Mouse (Mus musculus) forebrain, embryonic 14.5 days (tissue): ENCODE data around the gene Oprd1. TPM values are rescaled to one million over a fixed set of nuclear protein-coding genes. Genes with fewer than 3 reads are reported as not detected.

Experiments
- ATAC-seq: fragments of 200-750 bp; cut with Nextera tagmentation; 2 replicates; pipeline ENCODE4 v1.8.0; 2017; ENCODE audit warnings: mild to moderate bottlenecking, moderate library complexity
- DNase-seq: peaks from one replicate; pipeline ENCODE4 v3.0.0-alpha.2; 2015; ENCODE audit warnings: low spot score
- H3K27ac ChIP-seq: fragments of 300-500 bp; sonication (generic); 2 replicates; pipeline ENCODE4 v1.5.1; 2014; ENCODE audit warnings: low read depth, mild to moderate bottlenecking, control low read depth, low read length, moderate library complexity
- H3K27me3 ChIP-seq: fragments of 300-500 bp; sonication (generic); replicated peaks from 2 replicates; pipeline ENCODE4 v1.6.1; 2014; ENCODE audit warnings: low read length, control low read depth, mixed read lengths; ENCODE audit not compliant: control insufficient read depth, insufficient read depth
- H3K36me3 ChIP-seq: fragments of 300-500 bp; sonication (generic); 2 replicates; pipeline ENCODE4 v1.6.1; 2014; ENCODE audit warnings: low read length, control low read depth; ENCODE audit not compliant: control insufficient read depth, insufficient read depth
- H3K4me1 ChIP-seq: fragments of 300-500 bp; sonication (generic); 2 replicates; pipeline ENCODE4 v1.6.1; 2014; ENCODE audit warnings: antibody characterized with exemption, low read length, control low read depth; ENCODE audit not compliant: control insufficient read depth, insufficient read depth
- H3K4me2 ChIP-seq: fragments of 300-500 bp; sonication (generic); 2 replicates; pipeline ENCODE4 v1.6.1; 2014; ENCODE audit warnings: mild to moderate bottlenecking, control low read depth, low read length
- H3K4me3 ChIP-seq: fragments of 300-500 bp; sonication (generic); 2 replicates; pipeline ENCODE4 v1.5.1; 2014; ENCODE audit warnings: low read depth, low read length, control low read depth
- H3K9ac ChIP-seq: fragments of 300-500 bp; sonication (generic); 2 replicates; pipeline ENCODE4 v1.6.1; 2014; ENCODE audit warnings: mild to moderate bottlenecking, low read length, control low read depth, moderate library complexity
- H3K9me3 ChIP-seq: fragments of 300-500 bp; sonication (generic); replicated peaks from 2 replicates; pipeline ENCODE4 v1.6.1; 2016; ENCODE audit warnings: low read length, control low read depth, mixed read lengths; ENCODE audit not compliant: control insufficient read depth
- WGBS: fragments of 180-500 bp; shearing (Covaris S2); extraction: QIAGEN DNeasy Blood & Tissue Kit; methylation state at CpG from one replicate; pipeline ENCODE4 v1.1.7; 2014; 5-methylcytosine and 5-hydroxymethylcytosine counted together
- polyA plus RNA-seq: library from polyadenylated mRNA; unstranded; fragments of >200 nt; fragmentation: Nextera tagmentation; extraction: Ambion mirVana; gene quantifications from 2 replicates; pipeline ENCODE4 v1.2.1, GENCODE M21; 2014

Oprd1 gene
- polyA plus RNA-seq, 1 experiment from 2014 or later, result 0.05 TPM

DNA sequence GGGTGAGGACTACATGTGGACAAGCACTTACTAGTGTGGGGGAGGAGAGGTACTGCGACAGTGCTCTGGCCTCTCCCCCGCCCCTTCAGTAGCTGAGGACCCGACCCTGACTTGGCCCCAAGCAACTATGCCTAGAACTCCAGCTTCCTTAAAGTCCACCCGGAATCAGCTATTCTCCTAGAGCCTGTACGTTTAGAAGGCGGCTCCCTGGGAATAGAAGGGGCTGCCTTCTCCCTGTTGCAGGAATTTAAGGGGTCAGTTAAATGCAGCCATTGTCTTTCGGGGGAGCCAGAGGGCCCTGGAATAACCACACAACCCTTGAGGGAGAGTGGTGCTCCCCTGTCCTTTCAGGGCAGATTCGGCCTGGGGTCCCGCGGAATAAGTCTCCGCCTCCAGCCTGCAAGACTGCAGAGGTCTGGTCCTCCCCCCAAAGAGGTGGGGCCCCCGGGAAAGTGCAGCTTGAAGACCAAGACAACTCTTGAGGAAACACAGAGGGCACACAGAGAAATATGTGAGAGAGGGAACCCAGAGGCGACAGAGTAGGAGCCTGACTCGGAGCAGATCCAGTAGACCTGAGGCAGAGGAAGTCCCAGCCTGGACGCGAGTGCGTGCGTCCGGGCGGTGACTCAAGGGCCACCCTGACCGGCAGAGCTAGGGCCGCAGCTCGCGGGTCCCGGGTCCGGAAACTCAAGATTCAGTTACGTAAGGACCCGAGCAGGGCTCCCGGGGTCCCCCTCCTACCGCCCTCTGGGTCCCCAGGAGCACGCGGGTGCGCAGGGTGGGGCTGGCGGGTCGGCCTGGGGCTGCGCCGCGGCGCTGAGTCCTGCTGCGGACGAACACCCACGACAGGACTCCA lies 70.0 kb downstream of the Oprd1 start, which contains the start of gene Gm10300:
TSS of gene Gm10300 (plus strand) at position 621 of the 856 bp plus-strand sequence.
- H3K4me2 ChIP-seq, result peak within 1 kb of the TSS; percentile 100
- under 1% methylated on average over 34 of the region's 42 CpGs for WGBS
- H3K27me3 ChIP-seq, result peaks cover 36% of the 10 kb centered on the region
- H3K27ac ChIP-seq, result no peak within 1 kb of the TSS
- no peaks in the 10 kb centered on the region for H3K36me3 ChIP-seq
- H3K9me3 ChIP-seq, result no peaks in the 10 kb centered on the region
- peak; percentile 32; the same call in 1 of the 2 replicates for ATAC-seq
- DNase-seq, result no peak
- H3K4me1 ChIP-seq, result 0 out of 2 replicates have a peak, but pooled peaks cover 4% of the 10 kb centered on the region
- peak within 1 kb of the TSS; percentile 56 for H3K4me3 ChIP-seq
- H3K9ac ChIP-seq, result peak within 1 kb of the TSS; percentile 66

DNA sequence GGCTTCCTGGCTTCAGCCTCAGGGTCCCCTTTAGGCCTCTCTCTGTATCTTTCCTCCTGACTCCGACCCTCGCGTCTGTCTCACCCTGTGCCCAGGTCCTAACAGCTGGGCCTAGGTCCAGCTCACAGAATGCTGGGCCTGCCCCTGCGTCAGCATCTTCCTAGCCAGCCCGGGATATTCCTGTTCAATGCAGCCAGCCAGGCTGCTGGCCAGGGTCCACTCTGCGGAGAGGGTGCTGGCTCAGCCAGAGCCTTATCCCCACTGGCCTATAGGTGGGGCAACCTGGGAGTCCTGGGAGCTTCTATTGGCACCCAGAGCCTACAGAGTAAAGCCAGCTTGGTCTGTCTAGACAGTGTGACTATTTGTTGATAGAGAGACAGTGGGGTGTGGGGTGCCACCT lies 71.3 kb downstream of the Oprd1 start:
- H3K9me3 ChIP-seq, result no peaks in the 10 kb centered on the region
- no peak overlapping the region for H3K4me3 ChIP-seq
- WGBS, result 69% methylated on average over 6 of the region's 6 CpGs
- H3K27ac ChIP-seq, result no peak overlapping the region
- no peaks in the 10 kb centered on the region for H3K36me3 ChIP-seq
- no peak overlapping the region for H3K4me2 ChIP-seq
- ATAC-seq (no peak), DNase-seq (no peak)
- H3K4me1 ChIP-seq, result 0 out of 2 replicates have a peak, but pooled peaks cover 4% of the 10 kb centered on the region
- H3K9ac ChIP-seq, result no peak overlapping the region
- H3K27me3 ChIP-seq, result peaks cover 28% of the 10 kb centered on the region

DNA sequence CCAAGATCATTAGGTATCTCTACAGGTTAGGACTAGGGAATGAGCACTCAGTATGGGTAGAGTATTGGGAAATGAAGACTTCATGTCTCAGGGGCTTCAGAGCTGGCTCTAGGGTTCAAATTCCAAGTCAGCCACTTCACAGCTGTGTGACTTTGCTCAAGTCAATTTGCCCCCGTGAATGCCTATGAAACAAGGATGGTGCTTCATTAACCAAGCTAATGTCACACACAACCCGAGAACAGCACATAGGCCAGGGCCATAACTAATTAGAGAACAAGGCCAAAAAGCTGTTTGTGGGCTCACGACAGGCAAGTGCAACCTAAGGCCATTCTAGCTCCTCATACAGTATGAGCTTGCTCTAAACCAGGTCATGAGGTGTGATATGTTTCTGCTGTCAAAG lies 72.1 kb downstream of the Oprd1 start:
- no peaks in the 10 kb centered on the region for H3K9me3 ChIP-seq
- WGBS, result 75% methylated on average over 3 of the region's 3 CpGs
- H3K27me3 ChIP-seq, result peaks cover 22% of the 10 kb centered on the region
- H3K9ac ChIP-seq, result no peak overlapping the region
- no peak overlapping the region for H3K4me3 ChIP-seq
- ATAC-seq (no peak), DNase-seq (no peak)
- no peak overlapping the region for H3K27ac ChIP-seq
- H3K4me2 ChIP-seq, result no peak overlapping the region
- H3K36me3 ChIP-seq, result no peaks in the 10 kb centered on the region
- 0 out of 2 replicates have a peak, but pooled peaks cover 4% of the 10 kb centered on the region for H3K4me1 ChIP-seq

GRCm38 (mm10) chr4:132071674-132072073 lies 72.6 kb downstream of the Oprd1 start:
- Histone ChIP-seq H3K27ac (no peak overlapping the region), H3K4me2 (no peak overlapping the region), H3K27me3 (peaks cover 19% of the 10 kb centered on the region), H3K4me1 (0 out of 2 replicates have a peak, but pooled peaks cover 4% of the 10 kb centered on the region), H3K36me3 (no peaks in the 10 kb centered on the region), H3K4me3 (no peak overlapping the region), H3K9ac (no peak overlapping the region), H3K9me3 (no peaks in the 10 kb centered on the region)
- DNase-seq (no peak), ATAC-seq (no peak)
- WGBS, result 100% methylated on average over 2 of the region's 2 CpGs

DNA sequence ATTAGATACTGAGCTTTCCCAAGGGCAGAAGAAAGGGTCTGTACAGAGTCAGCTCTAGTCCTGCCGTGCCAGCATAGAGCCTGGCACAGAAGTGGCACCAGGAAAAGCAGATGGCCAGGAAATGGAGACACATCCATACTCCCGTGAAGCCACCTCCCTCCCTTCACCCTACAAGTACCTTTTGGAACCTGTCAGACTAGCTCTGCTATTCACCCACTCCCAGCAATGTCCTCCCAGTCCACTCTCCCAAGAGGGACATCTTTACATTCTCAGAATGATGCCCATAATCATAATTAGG lies 76.4 kb downstream of the Oprd1 start:
- no peak for ATAC-seq
- H3K27me3 ChIP-seq, result peaks cover under 1% of the 10 kb centered on the region
- WGBS, result 65% methylated on average over 2 of the region's 2 CpGs
- no peak for DNase-seq
- H3K27ac ChIP-seq, result no peak overlapping the region
- H3K9ac ChIP-seq, result no peak overlapping the region
- no peaks in the 10 kb centered on the region for H3K4me1 ChIP-seq
- no peak overlapping the region for H3K4me2 ChIP-seq
- no peaks in the 10 kb centered on the region for H3K36me3 ChIP-seq
- no peak overlapping the region for H3K4me3 ChIP-seq
- H3K9me3 ChIP-seq, result no peaks in the 10 kb centered on the region

- H3K4me3 ChIP-seq, result no peak overlapping the region
- no peaks in the 10 kb centered on the region for H3K9me3 ChIP-seq
- H3K27me3 ChIP-seq, result no peaks in the 10 kb centered on the region; the same call in 1 of the 2 replicates
- no peak for DNase-seq
- H3K27ac ChIP-seq, result no peak overlapping the region
- no peaks in the 10 kb centered on the region for H3K36me3 ChIP-seq
- no peak overlapping the region for H3K9ac ChIP-seq
- H3K4me2 ChIP-seq, result no peak overlapping the region
- ATAC-seq, result no peak
- WGBS, result 87% methylated on average over 14 of the region's 14 CpGs
- H3K4me1 ChIP-seq, result no peaks in the 10 kb centered on the region
Observed at GRCm38 (mm10) chr4:132067112-132067937, 77.0 kb downstream of the Oprd1 start.

DNA sequence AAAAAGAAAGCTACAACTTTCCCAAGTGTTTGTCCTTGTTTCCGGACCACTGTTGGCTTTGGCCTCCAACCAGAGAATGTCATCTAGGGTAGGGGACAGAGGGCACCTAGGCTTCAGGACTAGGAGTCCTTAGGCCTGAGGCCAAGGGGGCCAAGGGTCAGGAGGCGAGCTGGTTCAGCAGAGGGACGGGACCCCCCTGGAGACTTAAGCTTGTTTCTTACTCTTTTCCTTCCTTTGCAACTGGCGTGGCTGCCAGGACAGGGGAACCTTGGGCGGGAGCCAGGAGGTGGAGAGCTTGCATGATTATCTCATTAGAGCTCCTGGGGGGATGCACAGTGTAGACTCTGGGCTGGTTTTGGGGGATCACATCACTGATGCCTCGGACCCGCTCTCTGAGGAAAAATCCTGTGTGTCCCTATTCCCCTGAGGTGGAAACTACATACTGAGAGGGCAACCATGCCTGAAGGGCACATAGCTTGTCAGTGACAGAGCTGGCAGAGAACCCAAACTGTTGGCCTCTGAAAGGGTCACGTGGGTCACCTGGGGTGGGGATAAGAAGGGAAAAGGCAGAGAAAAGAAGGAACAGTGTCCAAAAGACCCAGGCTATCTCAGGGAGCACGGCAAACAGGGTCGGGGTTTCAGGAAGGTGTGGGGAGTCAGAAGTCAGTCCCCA lies 78.0 kb downstream of the Oprd1 start:
- no peak overlapping the region for H3K4me3 ChIP-seq
- no peak overlapping the region for H3K9ac ChIP-seq
- no peaks in the 10 kb centered on the region for H3K36me3 ChIP-seq
- H3K27me3 ChIP-seq, result no peaks in the 10 kb centered on the region; the same call in 1 of the 2 replicates
- DNase-seq (peak; percentile 43), ATAC-seq (no peak)
- no peak overlapping the region for H3K4me2 ChIP-seq
- 48% methylated on average over 10 of the region's 10 CpGs for WGBS
- H3K4me1 ChIP-seq, result no peaks in the 10 kb centered on the region
- no peaks in the 10 kb centered on the region for H3K9me3 ChIP-seq
- H3K27ac ChIP-seq, result no peak overlapping the region

DNA sequence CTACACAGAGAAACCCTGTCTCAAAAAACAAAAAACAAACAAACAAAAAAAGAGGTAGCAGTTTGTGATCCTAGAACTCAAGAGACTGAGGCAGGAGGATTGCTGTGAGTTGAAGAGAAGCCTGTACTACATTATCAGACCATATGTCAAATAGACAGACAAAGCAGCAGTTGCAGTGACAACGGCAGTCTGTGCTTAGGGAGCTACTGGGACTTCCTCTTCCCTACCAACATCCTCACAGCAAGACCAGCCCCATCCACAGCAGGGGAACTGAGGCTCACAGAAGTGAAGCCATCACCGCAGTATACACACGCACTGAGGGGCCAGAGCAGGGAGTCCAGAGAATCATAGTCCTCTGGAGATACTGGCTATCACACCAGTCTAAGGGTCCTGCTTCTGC lies 78.7 kb downstream of the Oprd1 start:
- H3K36me3 ChIP-seq, result no peaks in the 10 kb centered on the region
- no peak overlapping the region for H3K4me2 ChIP-seq
- ATAC-seq, result no peak
- 82% methylated on average over 3 of the region's 3 CpGs for WGBS
- no peaks in the 10 kb centered on the region for H3K4me1 ChIP-seq
- no peak overlapping the region for H3K4me3 ChIP-seq
- DNase-seq, result no peak
- H3K27ac ChIP-seq, result no peak overlapping the region
- H3K9me3 ChIP-seq, result no peaks in the 10 kb centered on the region
- H3K9ac ChIP-seq, result no peak overlapping the region
- H3K27me3 ChIP-seq, result no peaks in the 10 kb centered on the region
